Mouse (Mus musculus) lung, embryonic 14.5 days (tissue): ENCODE data around the gene Rpl36al. TPM values are rescaled to one million over a fixed set of nuclear protein-coding genes. Genes with fewer than 3 reads are reported as not detected.

ENCODE experiments used
- ATAC-seq: fragments of 200-750 bp; cut with Nextera tagmentation; 2 replicates; pipeline ENCODE4 v1.8.0; 2017; ENCODE audit warnings: mild to moderate bottlenecking, moderate TSS enrichment, moderate library complexity; ENCODE audit not compliant: insufficient read depth
- DNase-seq: peaks from one replicate; pipeline ENCODE4 v3.0.0-alpha.2; 2015
- H3K27ac ChIP-seq: fragments of 300-500 bp; sonication (generic); 2 replicates; pipeline ENCODE4 v1.5.1; 2014; ENCODE audit warnings: low read depth, mild to moderate bottlenecking, moderate library complexity
- H3K27me3 ChIP-seq: fragments of 300-500 bp; sonication (generic); 2 replicates; pipeline ENCODE4 v1.6.1; 2014; ENCODE audit warnings: low read length, control low read depth; ENCODE audit not compliant: insufficient read depth
- H3K36me3 ChIP-seq: fragments of 300-500 bp; sonication (generic); 2 replicates; pipeline ENCODE4 v1.6.1; 2014; ENCODE audit warnings: control low read depth; ENCODE audit not compliant: insufficient read depth
- H3K4me1 ChIP-seq: fragments of 300-500 bp; sonication (generic); 2 replicates; pipeline ENCODE4 v1.6.1; 2014; ENCODE audit warnings: antibody characterized with exemption, control low read depth; ENCODE audit not compliant: insufficient read depth
- H3K4me2 ChIP-seq: fragments of 300-500 bp; sonication (generic); 2 replicates; pipeline ENCODE4 v1.6.1; 2014; ENCODE audit warnings: mild to moderate bottlenecking
- H3K4me3 ChIP-seq: fragments of 300-500 bp; sonication (generic); 2 replicates; pipeline ENCODE4 v1.5.1; 2014; ENCODE audit warnings: low read depth, low read length
- H3K9ac ChIP-seq: fragments of 300-500 bp; sonication (generic); 2 replicates; pipeline ENCODE4 v1.6.1; 2014
- H3K9me3 ChIP-seq: fragments of 300-500 bp; sonication (generic); 2 replicates; pipeline ENCODE4 v1.6.1; 2016; ENCODE audit warnings: low read depth, low read length, control low read depth
- CTCF ChIP-seq: IDR thresholded peaks from 2 replicates; pipeline ENCODE4 v1.5.1; 2016; ENCODE audit warnings: antibody characterized with exemption, low read depth
- WGBS: fragments of 180-500 bp; shearing (Covaris S2); extraction: QIAGEN DNeasy Blood & Tissue Kit; methylation state at CpG from one replicate; pipeline ENCODE4 v1.1.7; 2014; 5-methylcytosine and 5-hydroxymethylcytosine counted together
- polyA plus RNA-seq: library from polyadenylated mRNA; unstranded; fragments of >200 nt; fragmentation: Nextera tagmentation; extraction: Ambion mirVana; gene quantifications from 2 replicates; pipeline ENCODE4 v1.2.1, GENCODE M21; 2014

Rpl36al gene
- polyA plus RNA-seq, 1 experiment from 2014 or later: 591 TPM

DNA sequence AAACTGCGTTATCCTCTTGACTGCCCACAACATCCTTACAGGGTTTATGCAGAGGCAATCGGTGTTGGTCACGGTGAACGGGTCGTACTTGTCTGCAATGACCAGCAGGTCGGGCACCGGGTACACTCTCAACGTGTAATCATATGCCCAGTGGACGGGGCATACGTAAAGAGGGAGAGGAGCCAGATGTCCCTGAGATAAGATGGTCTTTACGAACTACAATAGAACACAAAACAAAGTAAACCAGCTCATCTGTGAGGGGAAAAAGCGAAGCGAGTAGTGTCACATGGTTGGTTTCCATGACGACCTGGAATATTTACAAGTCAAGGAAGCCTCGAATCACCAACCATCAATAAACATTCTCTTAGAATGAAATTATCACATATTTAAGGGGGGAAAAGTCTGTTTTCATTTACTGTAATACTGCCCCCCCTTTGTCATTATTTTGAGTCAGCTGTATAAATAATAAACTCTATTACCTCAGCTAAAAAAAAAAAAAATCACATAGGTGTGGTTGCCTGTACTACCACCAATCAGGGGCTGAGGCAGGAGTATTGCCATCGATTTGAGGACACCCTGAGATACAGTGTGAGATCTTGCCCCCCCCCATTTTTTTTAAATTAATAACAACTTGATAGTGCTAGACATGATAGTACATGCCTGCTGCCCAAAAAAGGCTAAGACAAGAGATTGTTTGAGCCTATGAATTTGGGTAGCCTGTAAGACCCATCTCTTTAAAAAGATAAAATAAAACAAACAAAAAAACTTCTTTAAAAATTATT, 20.4 kb upstream of the Rpl36al start, which contains the start of gene Gm49384:
Gene Gm49384, minus strand, starts transcription at position 216 of the 782 bp plus-strand sequence.
- Histone ChIP-seq H3K27me3 (no peaks in the 10 kb centered on the region), H3K36me3 (peaks cover 73% of the 10 kb centered on the region), H3K9me3 (no peaks in the 10 kb centered on the region), H3K4me1 (no peaks in the 10 kb centered on the region), H3K9ac (no peak within 1 kb of the TSS), H3K27ac (no peak within 1 kb of the TSS), H3K4me2 (no peak within 1 kb of the TSS), H3K4me3 (no peak within 1 kb of the TSS)
- no peak for TF ChIP-seq CTCF
- ATAC-seq (no peak), DNase-seq (peak; percentile 46)
- WGBS: 81% methylated on average over 16 of the region's 16 CpGs

DNA sequence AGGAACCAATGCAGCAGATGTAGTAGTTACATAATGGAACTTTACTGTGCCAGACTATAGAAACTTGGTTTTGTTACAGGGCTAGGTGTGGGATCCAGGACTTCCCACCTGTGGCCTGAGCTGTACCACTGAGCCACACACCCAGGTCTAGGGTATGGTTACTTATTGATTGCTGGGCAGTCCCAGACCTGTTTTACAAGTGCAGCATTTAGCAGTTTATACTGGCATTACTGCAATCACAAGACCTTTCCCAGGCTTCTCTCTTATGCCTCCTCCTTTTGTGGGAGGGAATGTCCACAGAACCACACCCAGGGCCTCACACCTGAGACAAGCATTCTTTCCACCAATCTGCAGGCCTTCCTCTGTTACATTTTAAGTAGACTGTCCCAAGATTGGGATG, 15.1 kb upstream of the Rpl36al start:
- no peak for TF ChIP-seq CTCF
- Histone ChIP-seq H3K9ac (peak overlapping the region; percentile 20; the same call in 1 of the 2 replicates), H3K27me3 (no peaks in the 10 kb centered on the region), H3K36me3 (peaks cover 41% of the 10 kb centered on the region), H3K4me1 (no peaks in the 10 kb centered on the region), H3K4me2 (peak overlapping the region; percentile 98), H3K4me3 (peak overlapping the region; percentile 97), H3K27ac (no peak overlapping the region), H3K9me3 (no peaks in the 10 kb centered on the region)
- DNase-seq (no peak), ATAC-seq (no peak)

DNA sequence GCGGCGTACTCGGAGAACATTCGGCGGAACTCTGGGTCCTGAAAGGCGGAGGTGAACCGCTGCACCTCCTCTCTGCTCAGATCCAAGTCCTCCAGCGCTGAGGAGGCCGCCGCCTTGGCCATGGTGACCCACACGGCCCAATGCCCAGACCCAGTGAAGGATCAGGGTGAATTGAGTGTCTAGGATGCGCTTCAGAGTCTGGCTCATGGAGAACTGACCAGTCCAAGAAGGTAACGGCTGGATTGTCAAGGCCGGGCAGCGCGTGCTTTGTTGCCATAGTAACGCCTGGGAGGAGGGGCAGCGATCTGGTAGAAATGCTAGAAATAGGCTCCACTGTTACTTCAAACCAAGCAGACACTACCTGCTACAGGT, 14.3 kb upstream of the Rpl36al start, which contains the start of gene Dnaaf2:
Gene Dnaaf2, minus strand, starts transcription at position 266 of the 372 bp plus-strand sequence.
- ATAC-seq (peak; percentile 30), DNase-seq (peak; percentile 88)
- peak within 1 kb of the TSS; percentile 98 for H3K4me2 ChIP-seq
- no peaks in the 10 kb centered on the region for H3K9me3 ChIP-seq
- peak within 1 kb of the TSS; percentile 91 for H3K27ac ChIP-seq
- no peaks in the 10 kb centered on the region for H3K4me1 ChIP-seq
- peak within 1 kb of the TSS; percentile 81 for H3K9ac ChIP-seq
- peaks cover 34% of the 10 kb centered on the region for H3K36me3 ChIP-seq
- under 1% methylated on average over 18 of the region's 18 CpGs for WGBS
- H3K4me3 ChIP-seq: peak within 1 kb of the TSS; percentile 97
- H3K27me3 ChIP-seq: no peaks in the 10 kb centered on the region
- TF ChIP-seq CTCF: no peak

DNA sequence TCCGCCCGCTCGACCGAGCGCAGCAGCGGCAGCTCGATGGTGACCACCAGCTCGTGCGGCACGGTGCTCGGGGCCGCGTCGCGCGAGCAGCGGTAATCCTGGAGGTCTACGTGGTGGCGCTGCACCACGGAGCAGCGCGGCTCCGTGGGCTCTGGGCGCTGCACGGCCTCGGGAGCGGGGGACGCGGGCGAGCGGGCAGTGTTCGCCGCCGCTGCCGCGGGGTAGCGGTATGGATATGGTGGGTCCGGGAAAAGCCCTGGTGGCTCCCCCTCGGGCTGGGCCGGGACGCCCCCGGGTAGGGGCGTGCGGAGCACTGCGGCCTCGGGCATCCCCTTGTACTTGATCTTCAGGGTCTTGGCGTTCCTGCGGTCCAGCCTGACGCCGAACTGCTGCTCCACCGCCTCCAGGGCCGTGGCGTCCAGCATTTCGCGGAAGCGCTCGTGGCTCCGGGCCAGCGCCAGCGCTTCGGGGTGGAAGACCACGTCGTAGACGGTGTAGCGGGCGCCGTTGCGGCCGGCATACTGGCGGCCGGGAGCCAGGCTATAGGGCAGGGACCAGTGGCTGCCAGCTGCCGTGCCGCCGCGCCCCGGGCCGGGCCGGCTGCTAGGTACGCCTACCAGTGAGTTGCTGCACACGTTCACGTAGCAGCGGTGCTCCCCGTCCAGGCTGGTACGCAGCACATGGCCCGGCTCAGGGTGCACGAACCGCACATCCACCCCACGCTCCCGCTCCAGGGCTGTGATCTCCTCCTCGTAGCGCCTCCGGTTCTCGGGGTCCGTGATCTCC, 13.7 kb upstream of the Rpl36al start:
- H3K9me3 ChIP-seq: no peaks in the 10 kb centered on the region
- ATAC-seq (peak; percentile 78), DNase-seq (peak; percentile 74)
- H3K27me3 ChIP-seq: no peaks in the 10 kb centered on the region
- WGBS: under 1% methylated on average over 92 of the region's 94 CpGs
- TF ChIP-seq CTCF: no peak
- H3K9ac ChIP-seq: peak overlapping the region; percentile 81
- peaks cover 32% of the 10 kb centered on the region for H3K36me3 ChIP-seq
- peak overlapping the region; percentile 97 for H3K4me3 ChIP-seq
- H3K4me1 ChIP-seq: no peaks in the 10 kb centered on the region
- peak overlapping the region; percentile 98 for H3K4me2 ChIP-seq
- peak overlapping the region; percentile 91 for H3K27ac ChIP-seq

DNA sequence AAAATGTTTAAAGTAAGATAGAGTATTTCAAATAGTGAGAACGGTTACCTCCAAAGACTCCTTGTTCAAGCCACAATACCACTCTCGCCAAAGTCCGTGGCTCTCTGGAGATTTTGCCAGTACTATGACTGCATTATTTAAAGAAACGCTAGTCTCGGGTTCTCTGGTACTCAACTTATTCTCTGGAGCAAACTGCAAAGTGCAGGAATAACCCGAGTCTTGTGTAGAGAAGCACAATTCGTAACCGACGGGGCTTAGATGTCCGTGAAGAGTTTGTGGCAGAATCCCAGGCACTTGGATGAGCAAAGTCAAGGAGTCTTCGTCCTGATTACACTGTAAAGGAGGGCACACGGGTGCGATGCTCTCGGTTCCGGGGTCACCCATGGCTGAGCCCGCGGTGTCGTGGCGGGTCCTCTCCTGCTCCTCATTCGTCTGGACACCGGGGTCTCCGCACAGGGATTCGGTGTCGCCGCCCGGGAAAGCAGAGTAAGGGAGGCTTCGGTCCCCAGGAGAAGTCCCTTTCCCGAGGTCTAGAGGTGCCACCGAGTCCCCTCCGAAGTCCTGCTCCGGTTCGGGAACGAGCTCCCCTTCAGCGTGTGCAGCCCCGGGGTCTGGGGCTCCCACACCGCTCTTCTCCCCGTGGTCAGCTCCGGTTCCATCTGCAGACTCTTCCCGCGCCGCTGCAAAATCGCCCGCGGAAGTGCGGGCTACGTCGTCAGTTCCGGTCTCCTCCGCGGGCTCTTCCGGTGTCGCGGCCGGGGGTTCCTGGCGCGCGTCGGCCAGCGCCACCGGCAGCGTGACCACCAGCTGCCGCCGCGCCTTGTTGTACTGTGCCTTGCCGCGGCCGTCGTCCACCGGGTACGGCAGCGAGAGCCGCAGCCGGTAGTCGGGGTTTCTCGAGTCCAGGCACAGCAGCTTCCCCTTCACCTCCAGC, 12.8 kb upstream of the Rpl36al start, which contains the start of gene Gm49383:
Gene Gm49383, minus strand, starts transcription at position 661 of the 934 bp plus-strand sequence.
- H3K9ac ChIP-seq: peak within 1 kb of the TSS; percentile 81
- H3K4me3 ChIP-seq: peak within 1 kb of the TSS; percentile 97
- under 1% methylated on average over 75 of the region's 75 CpGs for WGBS
- no peaks in the 10 kb centered on the region for H3K9me3 ChIP-seq
- no peaks in the 10 kb centered on the region for H3K27me3 ChIP-seq
- H3K27ac ChIP-seq: peak within 1 kb of the TSS; percentile 91
- no peaks in the 10 kb centered on the region for H3K4me1 ChIP-seq
- peaks cover 30% of the 10 kb centered on the region for H3K36me3 ChIP-seq
- TF ChIP-seq CTCF: no peak
- peak; percentile 76 for ATAC-seq
- H3K4me2 ChIP-seq: peak within 1 kb of the TSS; percentile 98
- peak; percentile 92 for DNase-seq

DNA sequence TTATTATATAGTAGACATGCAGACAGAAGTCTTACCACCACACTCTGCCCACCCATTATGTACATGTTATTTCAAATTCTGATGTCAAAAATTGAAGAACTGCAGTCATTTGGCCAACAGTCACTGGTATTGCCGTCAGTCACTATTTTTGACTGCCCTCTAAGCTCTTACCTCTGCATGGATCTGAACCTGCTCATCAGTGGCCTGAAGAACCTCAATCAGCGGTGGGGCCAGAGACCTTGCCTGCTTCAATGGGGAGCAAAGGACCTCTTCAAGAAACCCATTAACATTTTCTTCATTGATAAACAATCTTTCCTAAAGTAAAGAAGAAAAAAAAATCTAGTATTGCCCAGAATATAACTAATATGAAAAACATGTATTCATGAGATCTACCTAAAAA, 8.8 kb upstream of the Rpl36al start:
- no peak for ATAC-seq
- no peak for DNase-seq
- WGBS: 90% methylated on average over 2 of the region's 2 CpGs

More for the DNA sequence above, 8.8 kb upstream of the Rpl36al start:
- no peak overlapping the region for H3K27ac ChIP-seq
- no peak for TF ChIP-seq CTCF
- no peak overlapping the region for H3K4me2 ChIP-seq
- no peaks in the 10 kb centered on the region for H3K27me3 ChIP-seq
- no peaks in the 10 kb centered on the region for H3K4me1 ChIP-seq
- peaks cover 40% of the 10 kb centered on the region for H3K36me3 ChIP-seq
- H3K9ac ChIP-seq: no peak overlapping the region
- H3K4me3 ChIP-seq: no peak overlapping the region
- no peaks in the 10 kb centered on the region for H3K9me3 ChIP-seq
